Mouse (Mus musculus) effector memory CD4-positive, alpha-beta T cell, adult 5 months (primary cell): ENCODE data around the gene Arcn1. TPM values are rescaled to one million over a fixed set of nuclear protein-coding genes. Genes with fewer than 3 reads are reported as not detected.

Experiments
- polyA plus RNA-seq: library from polyadenylated mRNA; unstranded; fragments of 100-300 nt; shearing (Covaris generic); gene quantifications from one replicate; pipeline ENCODE4 v1.2.1, GENCODE M21; 2017

Arcn1 gene
- polyA plus RNA-seq, result 132 TPM

GRCm38 (mm10) chr9:44767101-44768028, at the start of gene Arcn1, which contains the start of gene Ift46:
Arcn1 (minus strand) TSS chr9:44767845.
Ift46 (plus strand) TSS chr9:44767908.

DNA sequence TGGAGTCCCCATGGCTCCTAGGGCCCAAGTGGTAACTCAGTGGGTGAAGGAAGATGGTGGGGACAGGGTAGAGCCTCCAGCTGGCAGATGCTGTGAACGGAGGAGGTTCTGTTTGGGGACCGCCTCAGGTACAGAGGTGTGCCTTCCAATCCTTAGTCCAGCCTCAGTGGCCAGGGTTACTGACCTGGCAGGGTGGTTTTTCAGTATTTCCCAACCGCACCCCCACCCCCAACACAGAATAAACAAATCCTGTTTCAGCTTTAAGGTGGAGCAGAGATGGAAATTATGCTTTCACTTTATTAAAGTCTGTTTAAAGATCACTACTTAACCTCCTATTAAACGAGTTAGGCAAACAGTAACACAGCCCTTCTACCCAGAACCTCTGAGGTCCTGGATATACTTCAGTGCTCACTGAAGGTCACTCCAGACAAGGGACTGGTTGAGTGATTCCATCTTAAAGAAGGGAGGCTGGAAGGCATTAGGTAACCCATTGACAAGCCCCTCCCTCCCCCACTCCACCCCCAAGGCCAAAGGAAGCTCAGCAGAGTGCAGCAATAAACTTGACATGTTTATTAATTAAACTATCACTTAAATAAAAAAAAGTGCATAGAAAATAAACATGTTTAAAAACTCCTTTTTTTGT, 35.3 kb upstream of the Arcn1 start, which contains the start of gene Ttc36:
TSS of gene Ttc36 (minus strand) at position 265 of the 643 bp plus-strand sequence.

DNA sequence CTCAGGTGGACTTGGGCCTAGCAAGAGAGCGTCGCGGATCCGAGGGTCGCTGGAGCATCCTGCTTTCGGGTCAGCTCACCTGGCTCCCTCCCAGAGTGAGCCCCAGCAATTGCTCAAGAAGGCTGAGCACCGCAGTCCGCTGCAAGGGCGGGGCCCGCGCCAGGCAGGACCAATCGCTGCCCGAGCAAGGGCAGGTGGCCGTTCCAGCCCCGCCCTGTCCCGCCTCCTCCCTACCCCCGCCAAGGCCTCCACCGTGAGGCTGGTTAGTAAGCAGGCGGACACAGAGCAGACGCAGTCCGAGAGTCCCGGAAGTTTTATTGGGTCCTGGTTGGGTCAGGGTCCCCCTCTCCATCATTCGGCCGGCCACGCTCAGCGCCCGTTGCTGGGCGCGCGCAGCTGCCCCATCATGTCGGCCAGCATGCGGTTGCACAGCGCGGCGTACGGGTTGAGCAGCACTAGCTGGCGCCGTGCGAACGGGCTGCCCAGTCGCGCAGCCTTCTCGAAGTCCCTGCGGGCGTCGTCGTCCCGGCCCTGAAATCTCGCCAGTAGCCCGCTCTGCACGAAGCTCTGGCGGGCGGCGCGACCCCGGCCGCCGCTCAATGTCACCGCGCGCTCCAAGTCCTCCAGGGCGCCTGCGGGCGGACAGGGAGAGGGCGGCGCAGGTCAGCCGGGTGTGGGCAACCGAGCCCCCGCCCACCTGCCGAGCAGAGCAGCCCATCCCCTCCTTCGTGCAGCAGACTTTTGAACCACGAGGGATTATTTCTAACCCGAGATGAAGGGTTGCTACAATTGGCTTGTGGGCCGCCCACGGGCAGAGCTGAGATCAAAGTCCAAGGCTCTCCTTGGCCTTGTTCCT, 31.7 kb upstream of the Arcn1 start, which contains the start of gene Tmem25:
TSS of gene Tmem25 (minus strand) at position 206 of the 856 bp plus-strand sequence.

GRCm38 (mm10) chr9:44734524-44735494, 32.8 kb downstream of the Arcn1 start, which contains the start of gene Phldb1:
Phldb1 (minus strand) TSS chr9:44735198.

Other genes starting within 250 kb of the Arcn1 start
- 125 TPM for gene Cxcr5, start 206.0 kb downstream of the Arcn1 start, polyA plus RNA-seq
- gene Ddx6, start 163.0 kb downstream of the Arcn1 start, polyA plus RNA-seq, result 71.9 TPM
- gene Treh, start 94.6 kb downstream of the Arcn1 start, polyA plus RNA-seq, result not detected
- gene Phldb1, start 32.6 kb downstream of the Arcn1 start, polyA plus RNA-seq, result 2.0 TPM
- 19.3 TPM for gene Ift46, start 63 bp upstream of the Arcn1 start, polyA plus RNA-seq
- not detected for gene Tmem25, start 31.5 kb upstream of the Arcn1 start, polyA plus RNA-seq
- not detected for gene Ttc36, start 35.2 kb upstream of the Arcn1 start, polyA plus RNA-seq
- 83.9 TPM for gene Kmt2a, start 113.5 kb upstream of the Arcn1 start, polyA plus RNA-seq
- 271 TPM for gene Atp5l, start 152.9 kb upstream of the Arcn1 start, polyA plus RNA-seq
- gene Ube4a, start 197.8 kb upstream of the Arcn1 start, polyA plus RNA-seq, result 35.7 TPM
- 762 TPM for gene Cd3g, start 212.6 kb upstream of the Arcn1 start, polyA plus RNA-seq
- 472 TPM for gene Cd3d, start 213.9 kb upstream of the Arcn1 start, polyA plus RNA-seq
- gene Cd3e, start 241.8 kb upstream of the Arcn1 start, polyA plus RNA-seq, result 926 TPM